Mouse (Mus musculus): ENCODE measurements around the gene Utp4. TPM values are rescaled to one million over a fixed set of nuclear protein-coding genes. Genes with fewer than 3 reads are reported as not detected.

Utp4 gene
- total RNA-seq, 2 experiments from 2014 or later = 37.6 to 42.8 TPM

DNA sequence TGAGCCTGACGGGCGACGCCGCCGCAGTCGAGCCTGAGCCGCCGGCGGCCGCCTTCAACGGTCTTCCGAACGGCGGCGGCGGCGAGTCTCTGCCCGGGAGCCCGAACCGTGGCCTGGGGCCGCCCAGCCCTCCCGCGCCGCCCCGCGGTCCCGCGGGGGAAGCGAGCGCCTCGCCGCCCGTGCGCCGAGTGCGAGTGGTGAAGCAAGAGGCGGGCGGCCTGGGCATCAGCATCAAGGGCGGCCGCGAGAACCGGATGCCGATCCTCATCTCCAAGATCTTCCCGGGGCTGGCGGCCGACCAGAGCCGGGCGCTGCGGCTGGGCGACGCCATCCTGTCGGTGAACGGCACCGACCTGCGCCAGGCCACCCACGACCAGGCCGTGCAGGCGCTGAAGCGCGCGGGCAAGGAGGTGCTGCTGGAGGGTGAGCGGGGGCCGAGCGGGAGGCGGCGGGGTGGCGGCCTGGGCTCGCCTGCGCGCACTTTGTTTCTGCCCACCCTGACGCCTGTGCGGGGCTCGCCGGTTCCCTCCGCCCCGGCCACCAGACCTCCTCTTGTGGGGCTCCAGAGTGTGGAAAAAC, 42.6 kb downstream of the Utp4 start:
- peak in 1 of 2 experiments; percentile 24 for DNase-seq (ENCODE audit: extremely low spot score in 1 of 2, low spot score in 1 of 2)

DNA sequence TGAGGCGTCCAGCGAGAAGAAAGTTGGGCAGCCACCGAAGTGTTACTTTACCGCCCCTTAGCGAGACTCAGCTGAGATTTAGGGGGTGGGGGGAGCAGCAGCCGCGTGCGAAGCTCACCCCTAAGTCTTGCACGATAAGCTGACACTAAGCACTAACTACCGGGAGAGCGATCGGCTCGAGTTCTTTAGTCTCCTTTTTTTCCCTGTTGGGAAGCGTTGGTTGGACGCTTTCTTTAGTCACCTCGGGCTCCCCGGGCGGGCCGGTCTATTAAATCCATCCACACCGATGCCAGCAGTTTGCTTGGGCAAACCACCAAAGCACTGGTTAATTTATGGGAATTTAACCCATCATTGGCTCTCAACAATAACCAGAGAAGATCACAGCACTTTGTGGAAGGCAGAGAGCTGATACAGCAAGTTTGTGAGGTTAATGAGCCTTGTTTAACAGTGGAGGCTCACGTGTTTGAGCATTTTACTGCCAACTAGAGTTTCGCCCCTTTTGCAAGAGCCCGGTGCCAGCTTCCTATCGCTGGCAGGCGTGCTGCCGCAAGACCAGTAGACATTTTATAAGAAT, 43.1 kb downstream of the Utp4 start:
- DNase-seq (ENCODE audit: extremely low spot score in 1 of 2, low spot score in 1 of 2) = peak in 1 of 2 experiments; percentile 27

DNA sequence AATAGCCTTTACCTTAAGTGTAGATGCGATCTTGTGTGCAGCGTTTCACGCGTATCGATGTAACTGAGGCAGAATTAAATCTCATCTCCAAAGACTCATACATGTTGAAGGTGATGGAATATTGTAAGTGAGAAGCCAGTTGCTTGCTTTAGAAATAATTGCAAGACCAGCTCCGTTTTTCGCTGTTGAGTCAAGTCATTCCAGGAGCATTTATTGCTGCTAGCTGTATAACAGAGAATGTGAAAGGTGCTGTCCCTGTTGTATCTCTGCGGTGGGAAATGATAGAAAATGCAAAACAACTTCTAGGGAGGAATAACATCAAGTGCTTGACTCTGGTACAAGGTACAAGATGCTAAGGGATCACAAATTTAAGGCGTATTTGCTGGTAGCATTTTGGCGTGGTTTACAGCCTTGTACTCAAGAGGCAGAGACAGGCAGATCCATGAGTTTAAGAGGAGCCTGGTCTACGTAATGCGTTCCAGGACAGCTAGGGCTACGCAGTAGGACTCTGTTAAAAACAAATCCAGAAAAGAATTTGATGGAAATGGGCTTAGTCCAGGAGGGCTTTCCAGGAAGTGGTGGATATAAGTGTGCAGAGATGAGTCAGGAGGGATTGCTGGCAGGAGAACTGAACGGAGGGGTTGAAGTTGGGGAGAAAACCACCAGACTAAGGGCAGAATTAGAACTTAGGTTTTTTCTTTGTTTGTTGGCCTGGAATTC, 43.8 kb downstream of the Utp4 start:
- no peak for DNase-seq (ENCODE audit: extremely low spot score in 1 of 2, low spot score in 1 of 2)

DNA sequence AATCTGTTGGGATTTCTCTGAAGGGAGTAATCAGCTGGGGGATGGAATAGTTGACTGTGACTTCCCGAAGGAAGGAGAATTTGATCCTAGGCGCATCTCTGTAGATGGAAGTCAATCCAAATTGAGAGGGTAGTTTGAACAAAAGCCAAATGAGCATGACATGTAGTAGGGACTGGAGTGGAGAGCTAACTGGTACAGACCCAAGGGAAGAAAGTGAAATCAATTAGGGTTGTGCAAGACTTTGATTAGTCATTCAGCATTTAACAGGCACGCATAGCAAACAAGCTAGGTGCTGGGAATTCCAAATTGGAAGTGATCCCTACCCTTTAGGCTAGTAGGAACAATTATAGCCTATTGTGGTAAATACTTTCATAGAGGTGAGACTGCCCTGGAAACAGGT, 48.4 kb downstream of the Utp4 start:
- no peak for DNase-seq (ENCODE audit: extremely low spot score in 1 of 2, low spot score in 1 of 2)

DNA sequence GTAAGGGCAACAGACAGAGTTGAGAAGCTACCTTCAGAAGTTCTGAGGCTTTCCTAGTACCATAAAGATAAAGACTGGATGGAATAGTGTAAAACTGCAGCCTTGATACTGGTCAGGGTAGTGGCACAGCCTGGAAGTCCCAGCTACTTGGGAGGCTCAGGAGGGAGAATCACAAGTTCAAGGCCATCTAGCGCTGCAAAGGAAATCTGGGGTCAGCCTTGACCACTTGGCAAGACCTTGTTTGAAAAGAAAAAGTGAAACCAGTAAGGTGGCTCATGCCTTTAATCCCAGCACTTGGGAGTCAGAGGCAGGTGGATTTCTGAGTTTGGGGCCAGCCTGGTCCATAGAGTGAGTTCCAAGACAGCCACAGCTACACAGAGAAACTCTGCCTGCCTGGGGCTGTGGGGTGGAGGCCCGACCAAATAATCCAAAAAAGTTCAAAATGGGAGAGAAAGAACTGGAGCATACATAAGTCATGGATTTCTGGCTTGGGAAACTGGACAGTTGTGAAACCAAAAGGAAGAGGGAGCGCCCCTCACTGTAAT, 50.5 kb downstream of the Utp4 start:
- no peak for DNase-seq (ENCODE audit: extremely low spot score in 1 of 2, low spot score in 1 of 2)

DNA sequence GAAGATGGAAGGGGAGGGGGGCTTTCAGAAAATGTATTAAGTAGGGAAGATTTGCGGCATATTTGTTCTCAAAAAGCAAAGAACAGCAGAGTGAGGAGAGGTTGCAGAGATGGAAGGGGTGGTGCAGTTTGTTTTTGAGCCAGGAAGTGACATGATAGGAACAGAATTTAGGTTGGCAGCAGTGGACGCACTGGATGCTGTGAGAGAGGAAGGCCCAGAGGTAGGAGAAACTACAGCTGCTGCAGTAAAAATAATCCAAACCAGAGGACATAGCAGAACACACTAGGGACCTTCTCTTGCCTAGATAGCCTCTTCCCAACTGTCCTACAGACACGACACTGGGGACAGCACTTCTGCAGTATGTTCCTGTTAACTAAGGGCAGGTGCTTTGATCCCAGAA, 51.3 kb downstream of the Utp4 start:
- DNase-seq (ENCODE audit: extremely low spot score in 1 of 2, low spot score in 1 of 2) = no peak

DNA sequence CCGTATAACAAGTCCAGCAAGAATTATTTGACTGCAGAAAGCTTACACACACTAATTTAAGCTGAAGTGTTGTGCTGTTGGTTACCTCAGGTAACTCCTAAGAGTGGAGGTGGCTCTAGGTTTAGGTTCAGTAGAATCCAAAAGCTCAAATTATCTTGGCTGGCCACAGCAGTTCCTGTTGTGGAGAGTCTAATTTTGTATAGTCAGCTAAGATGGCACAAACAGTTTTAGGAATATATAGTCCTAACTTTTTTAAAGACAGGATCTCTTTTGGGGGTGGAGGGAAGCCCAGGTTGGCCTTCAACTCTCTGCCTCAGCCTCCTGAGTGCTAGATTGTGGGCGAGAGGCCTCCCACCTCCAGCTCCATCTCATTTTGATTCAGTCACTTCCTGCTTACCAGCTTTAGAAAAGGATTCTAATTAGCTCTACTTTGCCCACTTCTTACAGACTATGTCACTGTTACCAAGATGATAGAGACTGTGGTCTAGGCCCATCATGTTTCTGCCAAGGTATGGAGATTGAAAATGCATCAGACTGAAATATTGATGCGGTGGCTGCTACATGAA, 55.3 kb downstream of the Utp4 start:
- no peak for DNase-seq (ENCODE audit: extremely low spot score in 1 of 2, low spot score in 1 of 2)

DNA sequence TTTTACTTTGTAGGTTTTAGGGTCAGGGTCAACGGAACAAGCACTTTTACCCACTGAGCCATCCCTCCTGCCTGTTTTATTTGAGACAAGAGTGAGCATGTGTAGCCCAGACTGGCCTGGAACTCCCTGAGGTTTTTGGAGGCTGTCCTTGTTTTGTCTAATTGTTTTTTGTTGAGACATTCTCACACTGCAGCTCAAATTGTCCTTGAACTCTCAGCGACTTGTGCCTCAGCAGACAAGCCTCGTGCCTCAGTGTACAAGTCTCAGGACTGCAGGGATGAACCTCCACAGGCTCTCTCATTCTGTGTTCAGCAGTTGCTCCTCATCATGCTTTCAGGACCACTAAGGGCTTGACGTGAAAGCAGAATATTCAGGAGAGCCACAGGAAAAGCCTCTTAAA, 58.3 kb downstream of the Utp4 start:
- DNase-seq (ENCODE audit: extremely low spot score in 1 of 2, low spot score in 1 of 2) = no peak

DNA sequence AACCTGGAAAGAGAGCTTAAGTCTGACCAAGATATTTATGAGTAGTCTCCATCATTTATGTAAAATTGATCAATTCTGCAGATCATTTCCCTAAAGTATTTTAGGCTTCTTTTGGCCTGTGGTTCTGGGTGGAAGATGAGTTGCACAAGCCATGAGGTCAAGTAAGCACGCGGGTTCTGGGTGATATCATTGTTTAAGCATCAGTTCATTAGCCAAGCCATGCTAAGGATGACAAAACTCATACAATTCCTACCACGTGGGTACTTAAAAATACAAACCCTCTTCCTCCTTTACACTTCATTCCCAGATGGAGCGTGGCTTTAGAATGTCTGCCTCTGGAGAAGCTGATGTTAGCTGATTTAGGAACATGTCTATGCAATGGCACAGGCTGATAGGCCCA, 60.1 kb downstream of the Utp4 start:
- no peak for DNase-seq (ENCODE audit: extremely low spot score in 1 of 2, low spot score in 1 of 2)

DNA sequence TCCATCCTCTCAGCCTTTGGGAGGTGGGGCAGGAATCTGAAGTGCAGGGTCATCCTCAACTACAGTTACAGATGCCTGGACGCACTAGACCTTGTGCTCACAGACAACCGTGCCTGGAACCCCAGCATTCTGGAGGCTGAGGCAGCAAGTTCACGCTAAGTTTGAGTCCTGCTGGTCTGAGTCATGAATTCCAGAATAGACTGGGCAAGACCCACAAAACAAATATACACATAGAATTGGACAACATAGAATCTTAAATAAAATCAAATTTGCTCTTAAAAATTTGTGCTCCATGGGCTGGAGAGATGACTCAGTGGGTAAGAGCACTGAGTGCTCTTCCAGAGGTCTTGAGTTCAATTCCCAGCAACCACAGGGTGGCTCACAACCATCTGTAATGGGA, 63.6 kb downstream of the Utp4 start:
- DNase-seq (ENCODE audit: extremely low spot score in 1 of 2, low spot score in 1 of 2) = no peak

DNA sequence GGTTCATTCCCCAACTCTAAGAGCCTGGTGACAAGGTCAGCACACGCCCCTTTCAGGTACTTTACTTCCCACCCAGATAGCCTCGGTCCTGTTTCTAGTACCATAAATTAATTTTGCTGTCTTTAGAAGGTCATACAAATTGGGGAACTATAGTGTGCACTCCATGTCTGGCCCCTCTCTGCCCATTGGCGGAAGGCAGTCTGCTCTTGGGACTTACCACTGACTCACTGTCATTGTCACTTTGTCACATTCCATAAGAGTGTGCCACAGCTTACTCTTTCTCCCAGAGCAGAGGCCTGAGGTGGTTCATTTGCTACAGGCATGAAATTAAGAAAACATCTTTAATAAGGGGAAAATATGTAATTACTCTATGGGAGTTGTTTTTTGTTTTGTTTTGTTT, 64.8 kb downstream of the Utp4 start:
- no peak for DNase-seq (ENCODE audit: extremely low spot score in 1 of 2, low spot score in 1 of 2)

DNA sequence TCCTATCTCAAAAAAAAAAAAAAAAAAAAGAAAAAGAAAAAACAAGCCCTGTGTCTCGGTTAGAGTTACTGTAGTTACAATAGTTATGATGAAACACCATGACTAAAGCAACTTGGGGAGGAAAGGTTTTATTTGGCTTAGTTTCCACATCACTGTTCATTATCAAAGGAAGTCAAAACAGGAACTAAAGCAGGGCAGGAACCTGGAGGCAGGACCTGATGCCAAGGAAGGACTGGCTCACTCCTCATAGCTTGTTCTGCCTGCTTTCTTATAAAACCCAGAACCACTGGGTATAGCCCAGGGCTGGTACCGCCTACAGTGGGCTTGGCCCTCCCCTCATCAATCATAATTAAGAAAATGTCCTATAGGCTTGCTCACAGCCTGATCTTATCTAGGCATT, 66.2 kb downstream of the Utp4 start:
- no peak for DNase-seq (ENCODE audit: extremely low spot score in 1 of 2, low spot score in 1 of 2)

DNA sequence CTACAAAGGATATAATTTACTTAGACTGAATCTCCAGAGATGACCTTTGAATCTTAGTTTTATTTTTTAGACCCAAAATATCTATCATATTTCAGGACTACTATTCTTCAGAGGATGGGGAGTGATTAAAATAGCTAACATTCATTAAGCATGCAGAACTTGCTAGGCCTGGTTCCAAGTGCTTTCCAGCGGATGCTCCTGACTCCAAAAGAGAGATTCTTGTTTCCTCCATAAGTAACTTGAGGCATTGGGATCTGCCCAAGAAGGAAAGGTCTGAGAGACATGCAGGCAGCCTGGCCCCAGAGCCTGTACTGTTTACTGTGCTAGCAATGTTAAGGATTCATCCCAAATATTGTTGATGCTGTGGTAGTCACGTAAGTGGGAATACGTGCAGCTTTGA, 68.9 kb downstream of the Utp4 start:
- DNase-seq (ENCODE audit: extremely low spot score in 1 of 2, low spot score in 1 of 2) = no peak

DNA sequence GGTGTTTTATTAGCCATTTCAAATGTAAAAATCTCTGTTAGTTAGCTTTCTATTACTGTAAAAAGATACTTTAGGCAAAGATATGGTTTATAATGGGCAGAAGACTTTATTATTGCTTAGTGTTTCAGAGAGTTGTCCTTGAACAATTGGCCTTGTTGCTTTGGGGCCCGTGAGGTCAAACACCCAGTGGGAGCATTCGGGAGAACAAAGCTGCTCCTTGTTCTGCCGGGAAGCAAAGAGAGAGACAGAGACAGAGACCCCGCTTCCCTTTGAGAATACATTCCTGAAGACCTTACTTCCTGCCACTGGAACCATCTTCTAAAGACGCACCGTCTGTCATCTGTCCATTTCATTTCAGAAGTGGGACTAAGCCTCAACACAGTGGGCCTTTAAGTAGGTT, 69.9 kb downstream of the Utp4 start:
- DNase-seq (ENCODE audit: extremely low spot score in 1 of 2, low spot score in 1 of 2) = no peak

DNA sequence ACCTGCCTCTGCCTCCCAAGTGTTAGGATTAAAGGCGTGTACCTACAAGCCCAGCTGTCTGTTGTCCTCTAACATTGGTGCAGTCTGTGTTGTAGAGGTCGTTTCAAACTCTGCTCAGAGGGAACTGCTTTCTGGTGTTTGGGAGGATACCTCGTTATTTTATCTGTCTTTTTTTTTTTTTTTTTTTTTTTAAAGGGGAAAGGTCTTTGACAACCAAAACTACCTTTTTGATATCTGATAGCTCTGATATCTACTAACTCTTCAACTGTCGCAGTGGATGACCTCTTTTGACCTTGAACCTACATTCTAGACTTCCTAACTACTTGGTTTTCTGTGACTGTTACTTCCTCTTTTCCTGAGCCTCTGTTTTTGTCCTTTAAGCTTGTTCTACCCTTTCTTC, 71.1 kb downstream of the Utp4 start:
- DNase-seq (ENCODE audit: extremely low spot score in 1 of 2, low spot score in 1 of 2) = no peak

DNA sequence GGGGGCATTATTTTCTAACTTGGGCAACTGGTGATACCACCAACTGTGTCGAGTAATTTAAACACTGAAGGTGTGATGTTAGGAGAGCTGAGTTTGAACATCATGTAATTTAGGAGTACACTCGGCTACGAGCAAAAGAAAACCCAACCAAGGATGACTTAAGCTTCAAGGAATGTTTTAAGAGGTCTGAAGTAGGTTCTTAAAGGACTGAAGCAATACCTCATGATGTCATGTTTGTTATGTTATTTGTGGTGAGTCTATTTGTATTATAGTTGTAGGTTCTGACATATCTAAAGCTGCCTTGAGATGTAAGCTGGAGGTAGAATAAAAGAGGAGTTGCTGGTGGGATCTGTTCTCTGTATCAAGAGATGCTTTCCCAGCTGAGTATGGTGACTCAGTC, 76.5 kb downstream of the Utp4 start:
- no peak for DNase-seq (ENCODE audit: extremely low spot score in 1 of 2, low spot score in 1 of 2)

DNA sequence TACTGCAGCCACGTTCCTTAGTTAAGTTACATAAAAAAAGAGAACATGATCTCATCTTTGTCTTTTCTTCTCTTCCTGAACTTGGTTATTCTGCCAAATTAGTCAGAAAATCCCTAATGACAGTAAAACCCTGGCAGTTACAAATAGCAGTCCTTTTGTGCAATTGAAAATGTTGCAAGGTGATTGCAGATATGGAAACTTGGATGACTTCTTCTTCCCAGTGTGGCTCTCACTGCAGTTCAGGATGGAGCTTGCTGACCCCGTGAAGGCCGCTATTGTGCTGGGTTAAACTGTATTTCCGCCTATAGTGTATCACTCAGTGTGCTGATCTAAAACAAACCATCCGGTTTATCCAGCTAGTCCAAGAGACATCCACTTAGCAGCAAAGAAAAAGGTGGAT, 78.5 kb downstream of the Utp4 start:
- DNase-seq (ENCODE audit: extremely low spot score in 1 of 2, low spot score in 1 of 2) = no peak

Other genes starting within 250 kb of the Utp4 start
- 1 to 10 TPM; 5.7 to 7.1 TPM for gene Tango6, start 210.6 kb upstream of the Utp4 start, total RNA-seq (2021)
- 1 to 10 TPM; 2.8 to 4.5 TPM for gene Has3, start 23.4 kb upstream of the Utp4 start, total RNA-seq (2021)
- 10 to 100 TPM; 17.2 to 17.9 TPM for gene Sntb2, start 42.1 kb downstream of the Utp4 start, total RNA-seq (2021)
- 100 to 1,000 TPM; 116 to 117 TPM for gene Vps4a, start 137.6 kb downstream of the Utp4 start, total RNA-seq (2021)
- gene Pdf, start 155.0 kb downstream of the Utp4 start, total RNA-seq (2021) = 10 to 100 TPM; 24.1 to 31.3 TPM
- 10 to 100 TPM; 28.7 to 28.9 TPM for gene Cog8, start 163.1 kb downstream of the Utp4 start, total RNA-seq (2021)
- gene Nip7, start 163.2 kb downstream of the Utp4 start, total RNA-seq (2021) = 10 to 100 TPM; 44.4 to 45.9 TPM
- not detected for gene Tmed6, start 172.0 kb downstream of the Utp4 start, total RNA-seq (2021)
- gene Terf2, start 202.9 kb downstream of the Utp4 start, total RNA-seq (2021) = 10 to 100 TPM; 31.2 to 35.8 TPM

All from layer of hippocampus, postnatal 25 days (tissue).